Mouse (Mus musculus): ENCODE results near the gene Slc9c1. TPM values are rescaled to one million over a fixed set of nuclear protein-coding genes. Genes with fewer than 3 reads are reported as not detected.

Slc9c1 gene
- total RNA-seq, 2 experiments from 2014 or later, result not detected

Other genes with a start within 250 kb of the Slc9c1 start
- gene Cd200, start 126.3 kb upstream of the Slc9c1 start, total RNA-seq (2021), result 100 to 1,000 TPM; 250 TPM
- under 1 TPM; 0.12 to 0.45 TPM for gene Gm609, start 42.3 kb upstream of the Slc9c1 start, total RNA-seq (2021)
- gene Gm17783, start 3.3 kb upstream of the Slc9c1 start, total RNA-seq (2021), result under 1 TPM in 1 of 2 experiments, not detected in 1; 0.43 TPM
- not detected for gene Gcsam, start 75.1 kb downstream of the Slc9c1 start, total RNA-seq (2021)
- gene BC016579, start 118.8 kb downstream of the Slc9c1 start, total RNA-seq (2021), result under 1 TPM; 0.15 to 0.20 TPM
- 10 to 100 TPM in 1 of 2 experiments, 1 to 10 TPM in 1; 9.7 to 10.9 TPM for gene Tmprss7, start 158.3 kb downstream of the Slc9c1 start, total RNA-seq (2021)
- 100 to 1,000 TPM; 224 to 244 TPM for gene Tagln3, start 189.3 kb downstream of the Slc9c1 start, total RNA-seq (2021)
- 10 to 100 TPM; 21.1 to 22.1 TPM for gene Abhd10, start 207.6 kb downstream of the Slc9c1 start, total RNA-seq (2021)

All from left cerebral cortex, postnatal 10 days (tissue).